Mouse (Mus musculus) liver (tissue): ENCODE data around the gene Pcid2.

Experiments
- DNase-seq: peaks from one replicate; pipeline ENCODE4 v3.0.0-alpha.2; 2020; ENCODE audit warnings: mixed read lengths

Pcid2 gene

GRCm38 (mm10) chr8:13105087-13105881, at the start of gene Pcid2, which contains the start of gene Cul4a:
Pcid2 (minus strand) TSS chr8:13105459.
Cul4a (plus strand) TSS chr8:13105621.
- DNase-seq, result peak; percentile 99

- no peak for DNase-seq
These were observed 48.8 kb upstream of the Pcid2 start for GRCm38 (mm10) chr8:13154099-13154498.

- no peak for DNase-seq
These were observed 45.7 kb upstream of the Pcid2 start for GRCm38 (mm10) chr8:13150929-13151328.

- DNase-seq, result no peak
These were observed 44.6 kb upstream of the Pcid2 start for GRCm38 (mm10) chr8:13149866-13150265.

GRCm38 (mm10) chr8:13149287-13149686, 44.0 kb upstream of the Pcid2 start:
- no peak for DNase-seq

GRCm38 (mm10) chr8:13148476-13148875, 43.2 kb upstream of the Pcid2 start:
- DNase-seq, result no peak

- DNase-seq, result no peak
These were observed 36.4 kb upstream of the Pcid2 start for GRCm38 (mm10) chr8:13141681-13142080.

GRCm38 (mm10) chr8:13139641-13140182, 34.5 kb upstream of the Pcid2 start:
- no peak for DNase-seq

GRCm38 (mm10) chr8:13132220-13132619, 27.0 kb upstream of the Pcid2 start:
- peak; percentile 76 for DNase-seq

GRCm38 (mm10) chr8:13124897-13125296, 19.6 kb upstream of the Pcid2 start:
- no peak for DNase-seq

- DNase-seq, result peak; percentile 39
These were observed 17.7 kb upstream of the Pcid2 start for GRCm38 (mm10) chr8:13122887-13123421.

GRCm38 (mm10) chr8:13120882-13121665, 15.8 kb upstream of the Pcid2 start:
- DNase-seq, result peak; percentile 46

- no peak for DNase-seq
These were observed 13.3 kb upstream of the Pcid2 start for GRCm38 (mm10) chr8:13118516-13118915.

GRCm38 (mm10) chr8:13117096-13117495, 11.8 kb upstream of the Pcid2 start:
- DNase-seq, result no peak

GRCm38 (mm10) chr8:13113232-13113631, 8.0 kb upstream of the Pcid2 start:
- DNase-seq, result no peak

GRCm38 (mm10) chr8:13111917-13112316, 6.7 kb upstream of the Pcid2 start:
- no peak for DNase-seq

- DNase-seq, result no peak
These were observed 4.2 kb upstream of the Pcid2 start for GRCm38 (mm10) chr8:13109416-13109960.

GRCm38 (mm10) chr8:13108967-13109366, 3.7 kb upstream of the Pcid2 start:
- peak; percentile 78 for DNase-seq

GRCm38 (mm10) chr8:13107990-13108638, 2.9 kb upstream of the Pcid2 start:
- DNase-seq, result peak; percentile 84

GRCm38 (mm10) chr8:13105908-13106551, 771 bp upstream of the Pcid2 start:
- peak; percentile 72 for DNase-seq

- DNase-seq, result peak; percentile 91
These were observed 570 bp downstream of the Pcid2 start for GRCm38 (mm10) chr8:13104691-13105086.

- DNase-seq, result no peak
These were observed 27.7 kb downstream of the Pcid2 start for GRCm38 (mm10) chr8:13077542-13077941.
